Mouse (Mus musculus) megakaryocyte, adult 5-6 weeks (primary cell): Measurements from ENCODE around the gene Trub2. TPM values are rescaled to one million over a fixed set of nuclear protein-coding genes. Genes with fewer than 3 reads are reported as not detected.

Experiments used
- ATAC-seq: 2 replicates; pipeline ENCODE4 v1.8.0; 2016; ENCODE audit warnings: mild to moderate bottlenecking, inconsistent platforms; ENCODE audit not compliant: poor library complexity, severe bottlenecking
- total RNA-seq, 2 experiments: library from RNA; stranded (forward) in 1 of 2; stranded (reverse) in 1 of 2; fragments of 153-499, 151-499 nt in 1 of 2; fragments of 221-1000, 200-1000 nt in 1 of 2; gene quantifications; 2 replicates each; pipeline versions ENCODE4 v1.2.3 to v1.2.4; 2015 to 2017

Gene Trub2
- 13.7 and 16.1 TPM in 2 replicates for total RNA-seq (2015)
- 21.3 and 33.2 TPM in 2 replicates for total RNA-seq (2017)

DNA sequence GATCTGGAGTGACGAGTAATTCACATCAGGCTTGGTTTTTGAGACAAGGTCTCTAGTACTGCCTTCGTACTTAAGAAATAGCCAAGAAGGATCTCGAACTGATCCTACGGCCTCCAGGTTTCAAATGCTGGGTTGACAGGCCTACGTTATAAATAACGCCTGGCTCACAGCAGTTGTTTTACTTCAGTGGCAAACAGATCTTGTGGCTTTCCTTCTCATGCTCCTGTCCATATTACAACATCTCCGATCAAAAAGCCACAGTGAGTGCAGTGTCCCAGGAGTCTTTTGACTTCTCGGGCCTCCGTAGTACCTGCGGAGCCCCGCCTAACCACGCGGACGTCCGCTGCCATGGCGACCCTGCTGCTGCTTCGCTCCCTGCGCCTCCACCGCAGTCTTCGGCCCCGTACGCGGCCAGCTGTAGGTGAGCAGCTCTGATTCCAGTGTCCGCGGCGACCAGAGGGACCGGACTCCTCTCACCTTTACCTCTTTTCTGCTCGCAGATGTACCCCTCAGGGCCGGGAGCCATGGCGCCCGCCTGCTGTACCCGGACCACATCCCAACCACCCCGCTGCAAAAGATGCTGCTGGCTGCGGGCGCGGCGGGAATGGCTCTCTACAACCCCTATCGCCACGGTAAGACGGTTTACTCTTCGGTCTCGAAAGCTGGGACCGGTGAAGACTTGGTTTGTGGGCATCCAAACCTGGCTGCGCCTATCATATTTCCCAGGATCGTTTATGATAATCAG lies at the start of gene Trub2:
TSS of gene Trub2 (minus strand) at position 566 of the 745 bp plus-strand sequence.
- peak; percentile 92 for ATAC-seq

GRCm38 (mm10) chr2:29835391-29835899 lies 47.1 kb upstream of the Trub2 start:
- ATAC-seq: no peak

- ATAC-seq: no peak
These were observed 45.5 kb upstream of the Trub2 start for GRCm38 (mm10) chr2:29833796-29834195.

- no peak for ATAC-seq
These were observed 42.8 kb upstream of the Trub2 start for GRCm38 (mm10) chr2:29831106-29831505.

GRCm38 (mm10) chr2:29827709-29828024 lies 39.4 kb upstream of the Trub2 start:
- peak; percentile 37 for ATAC-seq

DNA sequence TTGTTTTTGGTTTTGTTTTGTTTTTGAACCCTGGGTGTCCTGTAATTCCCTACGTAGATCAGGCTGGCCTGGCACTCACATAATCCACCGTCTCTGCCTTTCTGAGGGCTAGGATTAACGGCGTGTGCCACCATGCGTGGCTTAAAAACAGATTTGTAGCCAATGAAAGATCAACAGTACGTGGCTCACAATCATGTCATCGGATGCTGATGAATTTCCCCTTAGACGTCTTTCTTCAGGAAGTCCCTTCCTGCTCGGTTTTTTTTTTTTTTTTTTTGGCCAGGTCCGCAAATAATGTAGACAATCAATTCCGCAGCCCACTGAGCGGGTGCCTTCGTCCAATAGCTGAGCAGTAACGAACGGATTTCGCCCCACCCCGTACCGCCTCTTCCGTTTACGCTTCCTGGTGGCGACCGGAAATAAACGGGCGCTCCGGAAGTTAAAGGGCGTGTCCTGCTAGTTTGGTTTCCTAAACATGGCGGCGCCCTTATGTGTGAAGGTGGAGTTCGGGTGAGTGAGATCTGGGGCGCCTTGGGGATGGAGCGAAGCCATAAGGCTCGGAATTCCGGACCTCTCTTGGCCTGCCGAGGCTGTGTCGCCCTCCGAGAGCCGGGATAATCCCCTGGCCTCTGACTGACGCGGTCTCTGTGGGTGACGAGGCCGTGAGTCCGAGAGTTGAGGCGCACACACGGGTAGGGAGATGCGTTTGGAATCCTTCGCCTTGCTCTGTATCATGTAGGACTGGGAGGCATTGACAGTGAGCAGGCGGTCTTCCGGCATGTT lies 38.8 kb upstream of the Trub2 start:
- peak; percentile 99 for ATAC-seq

- ATAC-seq: 0 out of 2 replicates have a peak, but pooled peaks have one; percentile 4
These were observed 38.1 kb upstream of the Trub2 start for GRCm38 (mm10) chr2:29826318-29826925.

GRCm38 (mm10) chr2:29820025-29820817 lies 31.9 kb upstream of the Trub2 start, which contains the start of gene Urm1:
TSS of gene Urm1 (plus strand) at chr2:29820075.
- peak; percentile 75 for ATAC-seq

DNA sequence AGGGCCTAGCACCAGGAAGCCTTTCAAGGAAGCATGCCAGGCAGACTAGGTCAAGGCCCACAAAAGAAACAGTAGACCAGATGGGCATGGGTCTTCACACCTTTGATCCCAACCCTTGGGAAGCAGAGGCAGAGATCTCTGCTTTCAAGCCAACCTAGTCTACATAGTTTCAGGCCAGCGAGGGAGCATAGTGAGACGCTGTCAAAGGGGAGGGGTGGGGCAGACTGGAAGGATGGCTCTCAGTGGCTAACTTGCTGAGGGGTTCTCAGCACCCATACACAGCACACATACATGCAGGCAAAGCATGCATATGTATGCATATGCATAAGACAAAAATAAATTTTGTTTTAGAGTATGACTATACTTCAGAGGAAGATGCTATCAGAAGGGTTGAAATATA lies 31.1 kb upstream of the Trub2 start:
- no peak for ATAC-seq

DNA sequence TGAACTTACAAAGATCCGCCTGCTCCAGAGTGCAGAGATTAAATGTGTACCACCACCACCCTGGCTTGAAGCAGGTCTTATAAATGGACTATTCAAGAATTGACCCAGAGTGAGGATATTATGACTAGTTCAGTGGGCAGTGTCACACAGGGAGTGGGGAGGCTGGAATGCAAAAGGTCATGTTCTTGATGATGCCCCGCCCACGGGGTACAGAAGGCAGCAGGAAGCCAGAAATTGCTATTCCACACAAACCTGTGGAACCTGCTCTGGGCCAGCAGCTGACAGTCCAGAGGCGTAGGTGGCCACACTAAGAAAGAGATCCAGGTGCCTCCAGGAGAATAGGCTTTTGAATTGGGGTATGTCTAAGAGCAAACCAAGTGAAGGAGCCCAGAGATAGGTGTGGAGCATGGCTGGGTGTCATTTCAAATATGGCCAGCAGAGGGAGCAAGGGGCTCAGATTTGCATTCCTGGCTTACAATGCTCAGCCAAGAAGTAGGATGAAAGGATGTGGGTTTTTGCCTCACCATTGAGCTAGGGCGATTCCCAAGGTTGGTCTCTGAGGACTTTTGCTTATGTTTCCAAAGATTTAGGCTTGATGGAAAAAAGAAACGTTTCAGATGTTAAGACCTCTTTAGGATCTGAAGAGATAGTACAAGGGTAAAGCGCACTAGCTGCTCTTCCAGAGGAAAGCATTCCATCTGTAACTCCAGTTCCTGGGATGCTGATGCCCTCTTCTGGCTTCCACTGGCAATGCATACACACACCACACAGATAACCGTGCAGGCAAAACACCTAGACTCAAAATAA lies 29.3 kb upstream of the Trub2 start:
- ATAC-seq: peak; percentile 70

GRCm38 (mm10) chr2:29815678-29816371 lies 27.5 kb upstream of the Trub2 start:
- no peak for ATAC-seq

GRCm38 (mm10) chr2:29803400-29803831 lies 15.1 kb upstream of the Trub2 start:
- ATAC-seq: peak; percentile 72

- ATAC-seq: no peak
These were observed 14.5 kb upstream of the Trub2 start for GRCm38 (mm10) chr2:29802827-29803201.

DNA sequence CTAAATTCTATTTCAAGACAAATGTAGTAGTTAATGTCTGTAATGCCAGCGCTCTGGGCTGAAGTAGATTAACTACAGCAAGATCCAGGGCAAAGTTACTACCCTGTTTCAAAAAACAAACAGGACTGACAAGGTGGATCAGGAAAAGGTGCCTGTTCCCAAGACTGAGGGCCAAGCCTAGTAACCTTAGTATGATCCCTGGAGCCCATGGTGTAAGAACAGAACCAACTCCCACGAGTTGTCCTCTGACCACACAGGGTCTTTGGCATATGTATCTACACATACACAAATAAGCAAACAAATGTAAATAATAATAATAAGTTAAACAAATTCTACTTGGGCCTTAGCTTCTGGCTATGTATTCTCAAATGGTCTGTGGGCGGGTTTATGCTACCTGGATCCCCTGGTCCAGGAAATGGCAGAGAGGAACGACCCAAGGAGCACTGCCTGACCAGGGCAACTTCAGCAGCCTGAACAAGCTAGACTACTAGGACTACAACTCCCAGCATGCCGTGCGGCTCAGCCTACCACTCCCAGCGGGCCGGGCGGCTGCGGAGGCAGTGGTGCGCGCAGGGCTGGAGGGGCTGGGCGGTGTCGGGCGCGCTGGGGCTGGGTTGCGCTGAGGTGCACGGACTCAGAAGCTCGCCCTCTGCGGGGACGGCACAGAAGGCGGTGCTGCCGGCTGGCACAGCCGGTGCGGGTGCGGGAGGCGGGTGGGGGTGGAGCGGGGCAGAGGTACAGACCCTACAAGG lies 13.9 kb upstream of the Trub2 start, which contains the start of gene Slc27a4:
TSS of gene Slc27a4 (plus strand) at position 560 of the 752 bp plus-strand sequence.
- ATAC-seq: peak; percentile 99

DNA sequence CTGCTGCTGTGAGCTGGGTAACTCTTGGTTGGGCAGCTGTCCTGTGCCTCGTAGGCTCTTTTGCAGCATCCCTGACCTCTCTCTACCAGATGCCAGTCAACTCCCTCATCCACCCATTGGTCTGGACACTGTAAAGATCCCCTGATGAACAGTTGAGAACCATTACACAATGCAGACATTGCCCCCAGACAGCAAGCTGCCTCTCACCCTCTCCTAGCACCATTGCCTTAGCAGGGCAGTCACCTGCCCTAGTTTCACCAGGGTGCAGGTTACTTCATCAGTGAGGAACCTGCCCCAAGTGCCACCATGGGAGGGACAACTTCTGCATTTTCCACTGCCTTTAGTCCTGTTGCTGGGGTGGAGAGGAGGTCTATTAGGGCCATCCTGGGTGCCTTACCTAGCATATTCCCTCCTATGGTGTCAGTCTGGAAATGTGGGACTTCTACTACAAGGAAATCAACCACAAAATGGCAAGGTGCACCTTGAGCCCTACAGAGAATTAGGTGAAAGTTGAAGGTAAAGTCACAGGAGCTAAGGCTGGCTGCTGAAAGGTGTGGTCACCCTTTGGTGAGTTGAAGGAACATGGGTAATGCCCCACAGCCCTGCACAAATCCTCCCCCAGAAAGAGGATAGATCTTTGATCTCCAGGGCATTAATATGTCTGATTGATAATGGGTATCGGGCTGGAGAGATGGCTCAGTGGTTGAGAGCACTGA lies 4.6 kb upstream of the Trub2 start:
- ATAC-seq: peak; percentile 69

- peak; percentile 89 for ATAC-seq
These were observed 991 bp downstream of the Trub2 start, which contains the start of gene Coq4 for GRCm38 (mm10) chr2:29787104-29787917. TSS of gene Coq4 (plus strand) at chr2:29787493.

GRCm38 (mm10) chr2:29784290-29784689 lies 4.0 kb downstream of the Trub2 start:
- ATAC-seq: no peak
